Mouse (Mus musculus) heart, postnatal 25 days (tissue): Measurements from ENCODE around the gene Ass1. TPM values are rescaled to one million over a fixed set of nuclear protein-coding genes. Genes with fewer than 3 reads are reported as not detected.
"Not testable (repeated sequence)": the region's sequence is repeated elsewhere in the genome, so short reads cannot be mapped to it uniquely, and the experiment has no call there.

ENCODE experiments used
- DNase-seq: peaks from one replicate; pipeline ENCODE4 v3.0.0; 2022; ENCODE audit warnings: low spot score
- intact Hi-C: fragments of 180-260 bp; cut with DNase I; formaldehyde crosslinking; loops from one replicate; pipeline ENCODE4 v1.15.1; 2025
- total RNA-seq, 2 experiments: library from RNA; stranded (reverse); gene quantifications; 2 replicates each; pipeline ENCODE4 v1.2.3; 2021

Ass1 gene
- total RNA-seq, 2 experiments from 2014 or later, result 4.3 to 4.4 TPM

DNA sequence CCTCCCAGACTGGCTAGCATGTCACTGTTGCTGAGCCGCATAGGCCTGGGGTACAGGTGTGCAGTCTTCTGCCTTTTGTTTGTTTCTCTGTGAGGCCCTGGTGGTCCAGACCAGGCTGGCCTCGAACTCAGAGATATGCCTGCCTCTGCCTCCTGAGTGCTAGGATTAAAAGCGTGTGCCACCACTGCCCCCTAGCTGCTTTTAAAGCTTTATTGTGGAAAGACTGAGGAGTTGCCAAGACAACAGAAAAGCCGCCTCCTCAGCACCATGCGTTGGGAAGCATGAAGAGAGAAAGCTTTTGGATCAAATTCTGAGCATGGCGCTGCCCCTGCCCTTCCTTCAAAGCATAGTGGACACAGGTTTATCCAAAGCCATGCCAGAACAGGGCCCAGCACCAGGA lies 38.8 kb downstream of the Ass1 start:
- intact Hi-C loops, result no loop called here
- no peak for DNase-seq

- no peak for DNase-seq
- intact Hi-C loops, result no loop called here
These were observed 41.3 kb downstream of the Ass1 start for GRCm38 (mm10) chr2:31511316-31511715.

DNA sequence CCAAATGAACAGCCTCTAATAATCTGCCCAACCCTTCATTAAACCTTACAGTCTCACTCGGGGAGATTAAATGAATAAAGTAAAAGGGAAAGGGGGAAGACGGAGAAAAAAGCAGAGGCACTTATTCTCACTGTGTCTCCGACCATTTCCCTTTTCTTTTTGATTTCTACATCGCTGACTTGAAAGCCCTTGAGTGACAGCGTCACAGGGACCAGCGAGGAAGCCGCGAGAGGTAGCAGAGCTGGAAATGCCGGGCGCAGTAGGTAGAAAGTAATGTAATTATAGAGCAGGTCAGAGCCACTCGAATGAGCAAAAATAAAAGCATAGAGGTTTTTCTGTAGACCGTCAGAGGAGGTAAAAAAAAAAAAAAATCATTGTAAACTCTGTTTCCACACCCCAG lies 46.5 kb downstream of the Ass1 start:
- intact Hi-C loops, result no loop called here
- DNase-seq, result no peak

DNA sequence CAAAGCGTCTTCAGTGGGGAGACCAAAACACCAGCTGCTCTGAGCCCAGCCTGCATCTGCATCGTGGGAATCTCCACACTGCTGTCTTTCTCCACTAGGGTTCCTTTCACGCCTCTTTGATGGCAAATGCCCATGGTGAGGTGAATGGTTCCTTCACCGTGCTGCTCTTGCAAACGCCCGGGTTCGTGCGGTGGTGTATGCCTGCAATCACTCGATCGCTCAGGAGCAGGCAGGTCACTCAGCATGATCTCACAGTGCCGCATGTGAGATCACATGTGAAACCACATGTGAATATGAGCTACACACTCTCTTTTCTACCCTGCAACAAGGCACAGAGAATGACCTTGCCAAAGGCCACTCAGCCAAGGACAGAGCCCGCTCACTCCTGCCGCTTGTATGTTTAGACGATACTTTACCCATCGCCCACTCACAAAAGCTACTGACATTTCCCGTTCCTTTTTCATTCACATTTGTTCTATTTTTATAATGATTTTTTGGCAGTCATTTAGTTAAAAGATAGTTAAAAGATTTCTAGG lies 51.9 kb downstream of the Ass1 start:
- DNase-seq, result no peak
- intact Hi-C loops, result no loop called here

GRCm38 (mm10) chr2:31524641-31525040 lies 54.6 kb downstream of the Ass1 start:
- DNase-seq, result no peak
- intact Hi-C loops, result no loop called here

GRCm38 (mm10) chr2:31525778-31526177 lies 55.8 kb downstream of the Ass1 start:
- no peak for DNase-seq
- intact Hi-C loops, result no loop called here

- DNase-seq, result no peak
- intact Hi-C loops, result no loop called here
These were observed 60.2 kb downstream of the Ass1 start for GRCm38 (mm10) chr2:31530201-31530600.

DNA sequence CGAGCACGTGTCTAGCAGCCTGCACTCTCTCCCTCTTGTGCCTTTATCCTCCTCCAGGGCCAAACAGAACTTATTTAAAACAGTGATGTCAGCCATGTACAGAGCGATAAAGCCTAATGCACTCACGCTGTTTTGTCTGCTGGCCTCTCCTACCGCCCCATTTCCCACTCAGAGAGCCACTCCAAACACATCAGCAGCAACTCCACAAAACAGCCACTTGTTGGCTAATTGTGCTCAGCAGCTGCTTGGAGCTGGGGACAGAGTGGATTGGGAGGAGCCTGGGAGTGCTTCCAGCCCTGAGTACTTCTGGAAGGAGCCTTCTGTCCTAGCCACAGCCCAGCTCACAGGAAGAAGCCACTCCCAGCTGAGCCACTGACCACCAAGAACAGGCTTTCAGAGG lies 67.0 kb downstream of the Ass1 start:
- peak; percentile 60 for DNase-seq
- intact Hi-C loops, result no loop called here

DNA sequence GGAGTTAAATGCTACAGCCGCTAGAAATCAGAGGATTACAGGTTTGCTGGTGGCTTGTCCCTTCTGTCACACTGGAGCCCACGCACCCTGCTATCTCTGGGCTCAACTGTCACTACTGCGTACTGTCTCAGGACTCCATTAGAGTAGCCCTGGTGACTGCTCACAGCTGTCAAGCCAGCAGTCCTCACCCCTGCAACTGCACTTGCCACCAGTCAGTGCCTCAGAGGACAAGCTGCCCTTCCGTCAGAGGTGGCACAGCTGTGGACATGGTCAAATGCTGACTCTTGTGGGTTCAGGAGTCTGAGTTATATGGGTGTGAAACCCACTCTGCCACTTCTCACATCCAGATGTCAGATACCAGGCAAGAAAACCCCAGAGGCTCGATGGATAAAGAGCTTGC lies 68.7 kb downstream of the Ass1 start:
- no peak for DNase-seq
- intact Hi-C loops, result no loop called here

DNA sequence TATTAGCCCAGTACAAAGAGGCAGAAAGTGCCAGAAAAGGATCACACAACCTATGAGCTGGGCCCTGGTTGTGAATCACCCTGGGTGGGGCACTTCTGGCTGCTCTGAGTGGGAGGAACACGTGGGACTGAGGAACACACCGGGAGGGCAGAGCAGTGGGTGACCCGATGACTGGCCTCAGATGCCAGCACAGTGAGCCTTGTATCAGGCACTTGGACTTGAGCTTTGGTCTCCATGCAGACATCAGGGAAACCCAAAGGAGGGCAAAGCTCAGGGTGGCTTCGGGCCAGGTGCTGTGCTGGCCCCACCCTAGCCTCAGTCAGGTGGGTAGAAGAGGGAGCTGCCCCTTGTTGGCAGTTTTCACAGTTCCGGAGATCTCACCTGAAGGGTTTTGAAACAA lies 71.6 kb downstream of the Ass1 start:
- intact Hi-C loops, result no loop called here
- no peak for DNase-seq

DNA sequence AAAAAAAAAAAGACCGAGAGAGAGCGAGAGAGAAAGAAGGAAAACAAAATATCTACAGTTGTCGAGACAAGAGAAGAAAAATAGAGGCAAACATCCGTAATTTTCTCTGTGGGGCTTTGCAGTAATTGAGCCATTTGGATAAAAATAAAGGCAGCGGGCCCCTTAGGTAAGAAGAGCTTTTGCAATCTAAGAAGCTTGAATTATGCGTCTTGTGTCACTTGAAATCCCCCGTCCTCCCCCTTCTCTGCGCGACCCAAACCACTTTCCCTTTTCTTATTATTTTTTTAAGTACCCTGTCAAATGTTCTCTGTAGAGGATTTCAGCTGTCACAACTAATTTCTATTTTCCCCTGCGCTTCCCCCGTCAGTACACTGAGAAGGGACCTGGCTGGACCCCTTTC lies 77.7 kb downstream of the Ass1 start:
- intact Hi-C loops, result no loop called here
- DNase-seq, result no peak

GRCm38 (mm10) chr2:31550503-31550902 lies 80.5 kb downstream of the Ass1 start:
- DNase-seq, result no peak
- intact Hi-C loops, result no loop called here

DNA sequence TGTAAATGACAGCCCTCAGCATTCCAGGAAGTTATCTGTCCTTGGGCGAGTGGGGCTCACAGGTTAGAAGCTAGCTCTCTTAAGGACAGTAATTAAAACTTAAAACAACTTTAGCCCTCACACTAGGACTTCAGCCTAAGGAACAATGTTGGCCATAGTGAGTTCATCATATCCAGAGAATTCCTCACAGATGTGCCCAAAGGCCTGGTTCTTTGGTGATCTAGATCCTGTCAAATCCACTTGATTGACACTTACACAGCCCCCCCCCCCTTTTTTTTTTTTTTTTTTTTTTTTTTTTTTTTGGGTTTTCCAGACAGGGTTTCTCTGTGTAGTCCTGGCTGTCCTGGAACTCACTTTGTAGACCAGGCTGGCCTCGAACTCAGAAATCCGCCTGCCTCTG lies 81.3 kb downstream of the Ass1 start:
- intact Hi-C loops, DNase-seq: not testable (repeated sequence)

DNA sequence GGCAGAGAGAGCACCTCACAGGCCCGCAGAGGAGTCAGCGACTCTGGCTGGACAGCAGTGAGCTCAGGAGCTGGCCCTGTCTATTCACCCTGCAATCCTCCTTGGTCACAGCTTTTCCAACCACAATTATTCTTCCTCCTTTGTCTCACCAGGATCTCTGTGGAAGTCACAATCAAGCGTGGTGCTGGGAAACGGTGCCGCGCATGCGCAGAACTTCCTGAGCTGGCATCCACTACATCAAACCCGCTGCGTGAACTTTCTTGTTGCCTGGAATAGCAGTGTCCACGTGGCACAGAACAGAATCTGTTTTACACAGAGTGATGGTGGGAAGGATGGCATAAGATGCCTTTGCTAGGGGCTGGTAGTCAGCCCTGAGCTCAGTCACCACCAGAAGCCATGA lies 82.0 kb downstream of the Ass1 start:
- DNase-seq, result no peak
- intact Hi-C loops, result no loop called here

- no peak for DNase-seq
- intact Hi-C loops, result no loop called here
These were observed 84.6 kb downstream of the Ass1 start for GRCm38 (mm10) chr2:31554619-31555018.

Other genes starting within 250 kb of the Ass1 start
- 10 to 100 TPM; 11.3 to 11.6 TPM for gene Ncs1, start 224.4 kb upstream of the Ass1 start, total RNA-seq
- gene Hmcn2, start 155.8 kb upstream of the Ass1 start, total RNA-seq, result 10 to 100 TPM; 13.2 to 14.5 TPM
- 10 to 100 TPM; 13.1 to 17.0 TPM for gene Fubp3, start 102.4 kb downstream of the Ass1 start, total RNA-seq
- gene Prdm12, start 169.8 kb downstream of the Ass1 start, total RNA-seq, result not detected
- gene Exosc2, start 200.5 kb downstream of the Ass1 start, total RNA-seq, result 1 to 10 TPM; 8.3 to 9.6 TPM
- gene Abl1, start 218.2 kb downstream of the Ass1 start, total RNA-seq, result 10 to 100 TPM; 29.8 to 35.0 TPM